Mouse (Mus musculus) heart, adult 2 months (tissue): ENCODE data around the gene 4930519P11Rik. TPM values are rescaled to one million over a fixed set of nuclear protein-coding genes. Genes with fewer than 3 reads are reported as not detected.

Experiments
- DNase-seq, 2 experiments: peaks; one replicate each; pipeline ENCODE4 v3.0.0; 2021
- H3K27ac ChIP-seq: fragments of 200-600 bp; 2 replicates; pipeline ENCODE4 v1.8.1; 2022
- H3K27me3 ChIP-seq: fragments of 200-500 bp; 2 replicates; pipeline ENCODE4 v1.6.1; 2012; ENCODE audit warnings: mild to moderate bottlenecking, low read length, inconsistent platforms, mixed read lengths; ENCODE audit not compliant: control insufficient read depth, insufficient read depth
- H3K36me3 ChIP-seq: fragments of 200-500 bp; 2 replicates; pipeline ENCODE4 v1.6.1; 2012; ENCODE audit warnings: low read length, inconsistent platforms; ENCODE audit not compliant: control insufficient read depth, insufficient read depth
- H3K4me1 ChIP-seq: fragments of 200-500 bp; 2 replicates; pipeline ENCODE4 v1.6.1; 2011; ENCODE audit warnings: low read length; ENCODE audit not compliant: control insufficient read depth, insufficient read depth
- H3K4me3 ChIP-seq: fragments of 200-600 bp; 2 replicates; pipeline ENCODE4 v1.8.1; 2022
- H3K79me2 ChIP-seq: fragments of 200-500 bp; replicated peaks from 2 replicates; pipeline ENCODE4 v1.6.1; 2012; ENCODE audit warnings: mild to moderate bottlenecking, inconsistent platforms, low read length, moderate library complexity, mixed read lengths; ENCODE audit not compliant: control insufficient read depth, insufficient read depth
- H3K9ac ChIP-seq: fragments of 200-500 bp; 2 replicates; pipeline ENCODE4 v1.6.1; 2012; ENCODE audit warnings: low read depth, mild to moderate bottlenecking, control low read depth, inconsistent platforms, low read length, mixed read lengths
- CTCF ChIP-seq: fragments of 200-600 bp; IDR thresholded peaks from 2 replicates; pipeline ENCODE4 v1.8.1; 2022; ENCODE audit warnings: antibody characterized with exemption, mild to moderate bottlenecking, moderate library complexity
- EP300 ChIP-seq: fragments of 200-500 bp; IDR thresholded peaks from 2 replicates; pipeline ENCODE4 v1.6.1; 2011; ENCODE audit warnings: low read depth, low read length, control low read depth; ENCODE audit not compliant: insufficient read depth
- POLR2A ChIP-seq: fragments of 200-500 bp; IDR thresholded peaks from 2 replicates; pipeline ENCODE4 v1.6.1; 2011; ENCODE audit warnings: mild to moderate bottlenecking, low read depth, low read length, control low read depth; ENCODE audit not compliant: insufficient read depth
- WGBS: fragments of 180-500 bp; shearing (Covaris S2); methylation state at CpG from one replicate; pipeline ENCODE4 v1.1.7; 2018; 5-methylcytosine and 5-hydroxymethylcytosine counted together
- intact Hi-C: fragments of 180-260 bp; cut with DNase I; formaldehyde crosslinking; loops from one replicate; pipeline ENCODE4 v1.15.1; 2025
- polyA plus RNA-seq: library from polyadenylated mRNA; depleted of rRNA; stranded (reverse); fragments of >200 nt; gene quantifications from 2 replicates; pipeline ENCODE4 v1.2.3, GENCODE M21; 2012
- total RNA-seq, 2 experiments: library from RNA; stranded (reverse); gene quantifications; 2 replicates each; pipeline ENCODE4 v1.2.3; 2021

The 4930519P11Rik gene
- total and polyA plus RNA-seq, 3 experiments: 0.57 TPM; not detected in 2

- no peak for TF ChIP-seq CTCF
- no peak for TF ChIP-seq EP300
- TF ChIP-seq POLR2A: no peak
- peaks cover 4% of the 10 kb centered on the region for H3K79me2 ChIP-seq
- DNase-seq: peak; percentile 96 to 98
- H3K27me3 ChIP-seq: no peaks in the 10 kb centered on the region
- peak overlapping the region; percentile 93 for H3K27ac ChIP-seq
- peaks cover 4% of the 10 kb centered on the region for H3K36me3 ChIP-seq
- peak overlapping the region; percentile 64 for H3K4me3 ChIP-seq
- intact Hi-C loops: loop anchor here (2.0 to 5.0 kb wide), 3 partner anchors 20 to 236 kb away; partner anchors contain the start of genes Eif2s2, Raly and a
- H3K9ac ChIP-seq: peak overlapping the region; percentile 99
- peaks cover 14% of the 10 kb centered on the region for H3K4me1 ChIP-seq
- WGBS: under 1% methylated on average over 66 of the region's 67 CpGs
Measured at GRCm38 (mm10) chr2:154656710-154657485, 43.7 kb upstream of the 4930519P11Rik start.

- WGBS: 81% methylated on average over 2 of the region's 2 CpGs
Measured at GRCm38 (mm10) chr2:154655878-154656414, 42.7 kb upstream of the 4930519P11Rik start.

GRCm38 (mm10) chr2:154654976-154655375, 41.7 kb upstream of the 4930519P11Rik start:
- Histone ChIP-seq H3K4me3 (no peak overlapping the region), H3K27ac (no peak overlapping the region), H3K4me1 (peaks cover 10% of the 10 kb centered on the region), H3K9ac (no peak overlapping the region), H3K36me3 (peaks cover 3% of the 10 kb centered on the region; the same call in 1 of the 2 replicates), H3K27me3 (no peaks in the 10 kb centered on the region), H3K79me2 (peaks cover 4% of the 10 kb centered on the region)
- DNase-seq: no peak
- TF ChIP-seq POLR2A (no peak), CTCF (no peak), EP300 (no peak)
- intact Hi-C loops: loop anchor here (5.0 kb wide), 2 partner anchors 32 to 137 kb away; partner anchors contain the start of genes Raly and a
- 94% methylated on average over 12 of the region's 12 CpGs for WGBS

More at GRCm38 (mm10) chr2:154655878-154656414, 42.7 kb upstream of the 4930519P11Rik start:
- H3K27me3 ChIP-seq: no peaks in the 10 kb centered on the region
- TF ChIP-seq POLR2A (no peak), CTCF (no peak), EP300 (no peak)
- peaks cover 11% of the 10 kb centered on the region for H3K4me1 ChIP-seq
- H3K79me2 ChIP-seq: peaks cover 4% of the 10 kb centered on the region
- H3K4me3 ChIP-seq: no peak overlapping the region
- no peak overlapping the region for H3K9ac ChIP-seq
- intact Hi-C loops: loop anchor here (2.0 to 5.0 kb wide), 3 partner anchors 21 to 237 kb away; partner anchors contain the start of genes Eif2s2, Raly and a
- H3K36me3 ChIP-seq: peaks cover 3% of the 10 kb centered on the region; the same call in 1 of the 2 replicates
- H3K27ac ChIP-seq: peak overlapping the region; percentile 64
- DNase-seq: no peak

- no peaks in the 10 kb centered on the region for H3K79me2 ChIP-seq
- WGBS: 55% methylated on average over 8 of the region's 8 CpGs
- no peak within 1 kb of the TSS for H3K27ac ChIP-seq
- TF ChIP-seq CTCF (no peak), EP300 (no peak), POLR2A (no peak)
- H3K36me3 ChIP-seq: peaks cover 2% of the 10 kb centered on the region; the same call in 1 of the 2 replicates
- DNase-seq: no peak
- intact Hi-C loops: loop anchor here (5.0 kb wide), 1 partner anchor 36 kb away; no protein-coding TSS in a partner anchor
- no peak within 1 kb of the TSS for H3K9ac ChIP-seq
- H3K4me1 ChIP-seq: peaks cover 3% of the 10 kb centered on the region
- H3K27me3 ChIP-seq: no peaks in the 10 kb centered on the region
- H3K4me3 ChIP-seq: no peak within 1 kb of the TSS
Measured at GRCm38 (mm10) chr2:154651363-154651762, 38.1 kb upstream of the 4930519P11Rik start, which contains the start of gene Chmp4b. TSS of gene Chmp4b (plus strand) at chr2:154651705.

- 78% methylated on average over 3 of the region's 3 CpGs for WGBS
- TF ChIP-seq POLR2A: no peak
- no peak for TF ChIP-seq EP300
- no peak for TF ChIP-seq CTCF
- intact Hi-C loops: loop anchor here (5.0 kb wide), 1 partner anchor 37 kb away; no protein-coding TSS in a partner anchor
- H3K79me2 ChIP-seq: no peaks in the 10 kb centered on the region
- H3K36me3 ChIP-seq: no peaks in the 10 kb centered on the region
- no peak overlapping the region for H3K27ac ChIP-seq
- no peaks in the 10 kb centered on the region for H3K4me1 ChIP-seq
- no peak for DNase-seq
- no peaks in the 10 kb centered on the region for H3K27me3 ChIP-seq
- H3K4me3 ChIP-seq: no peak overlapping the region
- no peak overlapping the region for H3K9ac ChIP-seq
Measured at GRCm38 (mm10) chr2:154650404-154650803, 37.2 kb upstream of the 4930519P11Rik start.

- no peak for DNase-seq
- Histone ChIP-seq H3K27me3 (no peaks in the 10 kb centered on the region), H3K36me3 (no peaks in the 10 kb centered on the region), H3K27ac (no peak overlapping the region), H3K9ac (no peak overlapping the region), H3K4me3 (no peak overlapping the region), H3K79me2 (no peaks in the 10 kb centered on the region), H3K4me1 (no peaks in the 10 kb centered on the region)
- WGBS: 25% methylated on average over 3 of the region's 3 CpGs
- intact Hi-C loops: no loop called here
- TF ChIP-seq CTCF (peak; percentile 67), POLR2A (no peak), EP300 (no peak)
Measured at GRCm38 (mm10) chr2:154648086-154648485, 34.8 kb upstream of the 4930519P11Rik start.
